Mouse (Mus musculus): ENCODE results near the gene Atpaf1. TPM values are rescaled to one million over a fixed set of nuclear protein-coding genes. Genes with fewer than 3 reads are reported as not detected.

The Atpaf1 gene
- polyA plus RNA-seq, 1 experiment from 2014 or later, result 73.0 TPM

DNA sequence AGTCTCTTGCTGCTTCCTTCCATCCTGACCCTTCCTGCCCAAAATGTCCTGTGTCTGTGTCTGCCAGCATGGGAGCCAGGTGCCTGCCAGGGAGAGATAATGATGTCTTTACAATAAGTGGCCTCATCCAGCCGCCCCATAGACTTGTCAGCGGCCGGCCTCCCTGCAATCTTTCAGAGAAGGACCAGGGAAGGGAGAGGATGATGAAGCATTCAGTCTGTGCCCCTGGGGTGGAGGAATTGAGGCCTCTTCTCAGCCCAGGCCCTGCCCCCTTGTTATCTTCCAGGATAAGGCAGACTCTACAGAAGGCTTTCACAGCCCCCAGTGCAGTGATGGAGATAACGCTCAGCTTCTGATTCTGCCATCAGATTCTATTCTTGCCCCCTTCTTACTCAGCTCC, 71.7 kb downstream of the Atpaf1 start:
- Histone ChIP-seq H3K27ac (ENCODE audit: low read depth) (no peak overlapping the region), H3K4me1 (replicated peaks; ENCODE audit: control insufficient read depth, insufficient read depth, low read length) (no peaks in the 10 kb centered on the region), H3K4me2 (ENCODE audit: low read length) (no peak overlapping the region), H3K9ac (ENCODE audit: low read length) (no peak overlapping the region), H3K36me3 (ENCODE audit: control insufficient read depth, insufficient read depth, low read length) (peaks cover 35% of the 10 kb centered on the region), H3K4me3 (ENCODE audit: low read depth, low read length) (no peak overlapping the region), H3K9me3 (ENCODE audit: control insufficient read depth, low read length) (no peaks in the 10 kb centered on the region), H3K27me3 (replicated peaks; ENCODE audit: control insufficient read depth, insufficient read depth, low read length) (no peaks in the 10 kb centered on the region)
- ATAC-seq (replicated peaks; ENCODE audit: low FRiP score, low TSS enrichment, low read depth), result no peak
- 70% methylated on average over 4 of the region's 4 CpGs for WGBS
- DNase-seq (ENCODE audit: low spot score), result no peak

DNA sequence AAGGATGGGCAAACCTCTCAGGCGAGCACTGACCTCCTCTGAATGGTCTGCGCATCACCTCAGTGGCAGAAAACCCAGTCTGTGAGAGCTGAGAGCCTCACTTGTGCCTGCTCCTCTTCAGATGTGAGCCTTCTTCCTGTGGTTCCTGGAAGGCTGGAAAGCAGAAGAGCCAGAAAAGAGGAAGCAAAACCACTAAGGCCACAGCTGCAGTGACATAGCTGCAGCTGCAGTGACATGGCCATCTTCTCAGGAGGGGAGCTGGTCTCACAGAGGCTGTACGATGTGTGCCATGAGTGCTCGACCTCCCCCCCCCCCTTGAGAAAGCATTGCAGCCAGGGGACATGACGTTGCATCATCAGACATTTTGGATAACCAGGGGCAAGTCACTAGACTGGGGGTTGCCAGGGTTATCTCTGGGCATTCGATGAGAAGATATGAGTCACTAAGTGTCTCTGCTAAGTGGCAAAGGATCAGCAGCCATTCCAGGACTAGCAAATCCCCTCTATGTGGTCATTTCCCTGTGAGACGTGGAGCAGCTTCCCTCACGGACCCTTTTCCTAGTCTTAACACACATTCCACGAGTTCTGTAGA, 72.8 kb downstream of the Atpaf1 start:
- Histone ChIP-seq H3K4me2 (ENCODE audit: low read length) (no peak overlapping the region), H3K27me3 (replicated peaks; ENCODE audit: control insufficient read depth, insufficient read depth, low read length) (no peaks in the 10 kb centered on the region), H3K27ac (ENCODE audit: low read depth) (no peak overlapping the region), H3K36me3 (ENCODE audit: control insufficient read depth, insufficient read depth, low read length) (peaks cover 37% of the 10 kb centered on the region), H3K4me1 (replicated peaks; ENCODE audit: control insufficient read depth, insufficient read depth, low read length) (no peaks in the 10 kb centered on the region), H3K4me3 (ENCODE audit: low read depth, low read length) (no peak overlapping the region), H3K9ac (ENCODE audit: low read length) (no peak overlapping the region), H3K9me3 (ENCODE audit: control insufficient read depth, low read length) (no peaks in the 10 kb centered on the region)
- DNase-seq (ENCODE audit: low spot score) (no peak), ATAC-seq (replicated peaks; ENCODE audit: low FRiP score, low TSS enrichment, low read depth) (no peak)
- 84% methylated on average over 9 of the region's 9 CpGs for WGBS

DNA sequence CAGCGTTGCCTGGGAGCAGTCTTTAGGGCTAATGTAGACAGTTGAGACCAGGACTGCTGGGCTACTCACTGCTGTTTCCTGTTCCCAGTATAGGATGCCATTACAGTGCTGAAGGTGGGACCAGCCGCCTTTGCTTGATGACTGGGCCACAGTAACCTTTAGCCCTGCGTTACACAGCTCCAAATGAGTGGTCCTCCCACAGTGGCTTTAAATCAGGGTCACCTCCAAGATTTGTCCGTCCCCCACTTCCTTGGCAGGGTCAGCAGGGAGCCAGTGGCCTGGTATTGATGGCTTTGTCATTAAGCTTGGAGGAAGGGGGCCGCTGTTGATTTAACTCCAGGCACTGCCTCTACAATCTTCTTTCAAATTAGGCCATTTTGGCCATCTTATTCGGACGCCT, 78.7 kb downstream of the Atpaf1 start:
- Histone ChIP-seq H3K4me1 (replicated peaks; ENCODE audit: control insufficient read depth, insufficient read depth, low read length) (no peaks in the 10 kb centered on the region), H3K4me3 (ENCODE audit: low read depth, low read length) (no peak overlapping the region), H3K36me3 (ENCODE audit: control insufficient read depth, insufficient read depth, low read length) (peaks cover 40% of the 10 kb centered on the region), H3K9me3 (ENCODE audit: control insufficient read depth, low read length) (no peaks in the 10 kb centered on the region), H3K27me3 (replicated peaks; ENCODE audit: control insufficient read depth, insufficient read depth, low read length) (no peaks in the 10 kb centered on the region), H3K9ac (ENCODE audit: low read length) (no peak overlapping the region), H3K27ac (ENCODE audit: low read depth) (no peak overlapping the region), H3K4me2 (ENCODE audit: low read length) (no peak overlapping the region)
- no peak for ATAC-seq (replicated peaks; ENCODE audit: low FRiP score, low TSS enrichment, low read depth)
- 65% methylated on average over 7 of the region's 7 CpGs for WGBS
- DNase-seq (ENCODE audit: low spot score), result no peak

DNA sequence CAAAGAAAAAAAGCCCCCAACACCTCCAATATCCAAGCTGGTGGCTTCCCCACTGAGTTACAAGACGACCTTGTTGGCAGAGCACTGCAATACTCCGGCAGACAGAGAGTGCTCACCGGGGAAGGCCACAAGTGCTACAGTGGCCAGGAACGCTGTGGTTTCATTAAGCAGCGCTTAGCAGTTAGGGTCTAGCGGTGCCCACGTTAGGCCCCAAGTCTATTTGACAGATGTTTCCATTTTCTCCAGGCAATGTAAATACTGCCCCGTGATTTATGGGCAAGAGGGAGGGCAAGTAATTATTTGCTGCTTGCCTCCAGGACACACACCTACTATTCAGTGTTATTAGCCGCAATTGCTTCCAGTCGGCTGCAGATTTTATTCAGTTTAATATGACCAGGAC, 79.3 kb downstream of the Atpaf1 start:
- 22% methylated on average over 10 of the region's 10 CpGs for WGBS
- ATAC-seq (replicated peaks; ENCODE audit: low FRiP score, low TSS enrichment, low read depth) (no peak), DNase-seq (ENCODE audit: low spot score) (no peak)
- Histone ChIP-seq H3K36me3 (ENCODE audit: control insufficient read depth, insufficient read depth, low read length) (peaks cover 42% of the 10 kb centered on the region), H3K27ac (ENCODE audit: low read depth) (no peak overlapping the region), H3K4me2 (ENCODE audit: low read length) (no peak overlapping the region), H3K4me1 (replicated peaks; ENCODE audit: control insufficient read depth, insufficient read depth, low read length) (no peaks in the 10 kb centered on the region), H3K9ac (ENCODE audit: low read length) (no peak overlapping the region), H3K4me3 (ENCODE audit: low read depth, low read length) (no peak overlapping the region), H3K9me3 (ENCODE audit: control insufficient read depth, low read length) (no peaks in the 10 kb centered on the region), H3K27me3 (replicated peaks; ENCODE audit: control insufficient read depth, insufficient read depth, low read length) (no peaks in the 10 kb centered on the region)

Other genes with a start within 250 kb of the Atpaf1 start
- gene Cyp4a31, start 221.2 kb upstream of the Atpaf1 start, polyA plus RNA-seq (2014; fragmentation: Nextera tagmentation; extraction: Ambion mirVana), result not detected in 2 replicates
- not detected in 2 replicates for gene Cyp4a32, start 183.8 kb upstream of the Atpaf1 start, polyA plus RNA-seq (2014; fragmentation: Nextera tagmentation; extraction: Ambion mirVana)
- 1.7 and 2.6 TPM in 2 replicates for gene Cyp4b1, start 137.1 kb upstream of the Atpaf1 start, polyA plus RNA-seq (2014; fragmentation: Nextera tagmentation; extraction: Ambion mirVana)
- gene Efcab14, start 47.1 kb upstream of the Atpaf1 start, polyA plus RNA-seq (2014; fragmentation: Nextera tagmentation; extraction: Ambion mirVana), result 46.1 and 49.2 TPM in 2 replicates
- gene Tex38, start 3.8 kb upstream of the Atpaf1 start, polyA plus RNA-seq (2014; fragmentation: Nextera tagmentation; extraction: Ambion mirVana), result 0.39 TPM in 2 replicates
- 10.7 and 13.4 TPM in 2 replicates for gene Mob3c, start 43.3 kb downstream of the Atpaf1 start, polyA plus RNA-seq (2014; fragmentation: Nextera tagmentation; extraction: Ambion mirVana)
- gene Mknk1, start 54.4 kb downstream of the Atpaf1 start, polyA plus RNA-seq (2014; fragmentation: Nextera tagmentation; extraction: Ambion mirVana), result 21.3 and 24.7 TPM in 2 replicates
- not detected in 2 replicates for gene Kncn, start 99.6 kb downstream of the Atpaf1 start, polyA plus RNA-seq (2014; fragmentation: Nextera tagmentation; extraction: Ambion mirVana)
- gene 6430628N08Rik, start 105.9 kb downstream of the Atpaf1 start, polyA plus RNA-seq (2014; fragmentation: Nextera tagmentation; extraction: Ambion mirVana), result not detected in 2 replicates
- 0.07 TPM in 1 of 2 replicates, not detected in the other for gene Dmbx1, start 155.1 kb downstream of the Atpaf1 start, polyA plus RNA-seq (2014; fragmentation: Nextera tagmentation; extraction: Ambion mirVana)
- 13.5 and 19.2 TPM in 2 replicates for gene Faah, start 233.1 kb downstream of the Atpaf1 start, polyA plus RNA-seq (2014; fragmentation: Nextera tagmentation; extraction: Ambion mirVana)